Mouse (Mus musculus): ENCODE measurements around the gene Rbp2. TPM values are rescaled to one million over a fixed set of nuclear protein-coding genes. Genes with fewer than 3 reads are reported as not detected.
A peak's percentile ranks its signal among the peaks of the same experiment; 100 is the strongest.

Gene Rbp2
- polyA plus RNA-seq, 1 experiment from 2014 or later, result 0.59 TPM

- Histone ChIP-seq H3K4me3 (ENCODE audit: low read length) (no peak overlapping the region), H3K4me2 (replicated peaks; ENCODE audit: low read depth, low read length) (no peak overlapping the region), H3K27ac (ENCODE audit: low read length) (no peak overlapping the region), H3K9me3 (ENCODE audit: low read length) (no peaks in the 10 kb centered on the region), H3K36me3 (ENCODE audit: insufficient read depth, low read length) (no peaks in the 10 kb centered on the region), H3K27me3 (ENCODE audit: insufficient read depth, low read length) (no peaks in the 10 kb centered on the region), H3K4me1 (ENCODE audit: insufficient read depth, low read length) (no peaks in the 10 kb centered on the region), H3K9ac (replicated peaks; ENCODE audit: low read length) (no peak overlapping the region)
- 63% methylated on average over 6 of the region's 6 CpGs for WGBS
- ATAC-seq (ENCODE audit: low FRiP score, low TSS enrichment), result no peak
Measured at GRCm38 (mm10) chr9:98487273-98487672, 1.4 kb downstream of the Rbp2 start.

GRCm38 (mm10) chr9:98489532-98489931 is 3.6 kb downstream of the Rbp2 start:
- Histone ChIP-seq H3K36me3 (ENCODE audit: insufficient read depth, low read length) (no peaks in the 10 kb centered on the region), H3K9ac (replicated peaks; ENCODE audit: low read length) (no peak overlapping the region), H3K4me3 (ENCODE audit: low read length) (no peak overlapping the region), H3K4me1 (ENCODE audit: insufficient read depth, low read length) (no peaks in the 10 kb centered on the region), H3K4me2 (replicated peaks; ENCODE audit: low read depth, low read length) (no peak overlapping the region), H3K27ac (ENCODE audit: low read length) (no peak overlapping the region), H3K9me3 (ENCODE audit: low read length) (no peaks in the 10 kb centered on the region), H3K27me3 (ENCODE audit: insufficient read depth, low read length) (no peaks in the 10 kb centered on the region)
- 65% methylated on average over 4 of the region's 4 CpGs for WGBS
- ATAC-seq (ENCODE audit: low FRiP score, low TSS enrichment), result no peak

GRCm38 (mm10) chr9:98490128-98490527 is 4.2 kb downstream of the Rbp2 start:
- no peaks in the 10 kb centered on the region for H3K4me1 ChIP-seq (ENCODE audit: insufficient read depth, low read length)
- H3K4me3 ChIP-seq (ENCODE audit: low read length), result no peak overlapping the region
- H3K36me3 ChIP-seq (ENCODE audit: insufficient read depth, low read length), result no peaks in the 10 kb centered on the region
- H3K27me3 ChIP-seq (ENCODE audit: insufficient read depth, low read length), result no peaks in the 10 kb centered on the region
- ATAC-seq (ENCODE audit: low FRiP score, low TSS enrichment), result no peak; the same call in 1 of the 2 replicates
- no peak overlapping the region for H3K9ac ChIP-seq (replicated peaks; ENCODE audit: low read length)
- no peak overlapping the region for H3K27ac ChIP-seq (ENCODE audit: low read length)
- no peaks in the 10 kb centered on the region for H3K9me3 ChIP-seq (ENCODE audit: low read length)
- WGBS, result 24% methylated on average over 4 of the region's 4 CpGs
- H3K4me2 ChIP-seq (replicated peaks; ENCODE audit: low read depth, low read length), result no peak overlapping the region

- WGBS, result 81% methylated on average over 5 of the region's 5 CpGs
- Histone ChIP-seq H3K9me3 (ENCODE audit: low read length) (no peaks in the 10 kb centered on the region), H3K27me3 (ENCODE audit: insufficient read depth, low read length) (no peaks in the 10 kb centered on the region), H3K9ac (replicated peaks; ENCODE audit: low read length) (no peak overlapping the region), H3K4me1 (ENCODE audit: insufficient read depth, low read length) (peaks cover under 1% of the 10 kb centered on the region; the same call in 1 of the 2 replicates), H3K36me3 (ENCODE audit: insufficient read depth, low read length) (no peaks in the 10 kb centered on the region), H3K4me2 (replicated peaks; ENCODE audit: low read depth, low read length) (no peak overlapping the region), H3K27ac (ENCODE audit: low read length) (no peak overlapping the region), H3K4me3 (ENCODE audit: low read length) (no peak overlapping the region)
- no peak for ATAC-seq (ENCODE audit: low FRiP score, low TSS enrichment)
Measured at GRCm38 (mm10) chr9:98491071-98491470, 5.2 kb downstream of the Rbp2 start.

- H3K4me3 ChIP-seq (ENCODE audit: low read length), result no peak overlapping the region
- H3K4me2 ChIP-seq (replicated peaks; ENCODE audit: low read depth, low read length), result no peak overlapping the region
- H3K27ac ChIP-seq (ENCODE audit: low read length), result no peak overlapping the region
- H3K9me3 ChIP-seq (ENCODE audit: low read length), result no peaks in the 10 kb centered on the region
- H3K27me3 ChIP-seq (ENCODE audit: insufficient read depth, low read length), result no peaks in the 10 kb centered on the region
- H3K9ac ChIP-seq (replicated peaks; ENCODE audit: low read length), result no peak overlapping the region
- WGBS, result 83% methylated on average over 5 of the region's 5 CpGs
- H3K4me1 ChIP-seq (ENCODE audit: insufficient read depth, low read length), result peaks cover 10% of the 10 kb centered on the region
- no peaks in the 10 kb centered on the region for H3K36me3 ChIP-seq (ENCODE audit: insufficient read depth, low read length)
- ATAC-seq (ENCODE audit: low FRiP score, low TSS enrichment), result no peak
Measured at GRCm38 (mm10) chr9:98492212-98492611, 6.3 kb downstream of the Rbp2 start.

GRCm38 (mm10) chr9:98492821-98493220 is 6.9 kb downstream of the Rbp2 start:
- Histone ChIP-seq H3K4me2 (replicated peaks; ENCODE audit: low read depth, low read length) (no peak overlapping the region), H3K27ac (ENCODE audit: low read length) (no peak overlapping the region), H3K27me3 (ENCODE audit: insufficient read depth, low read length) (no peaks in the 10 kb centered on the region), H3K36me3 (ENCODE audit: insufficient read depth, low read length) (no peaks in the 10 kb centered on the region), H3K9ac (replicated peaks; ENCODE audit: low read length) (no peak overlapping the region), H3K9me3 (ENCODE audit: low read length) (no peaks in the 10 kb centered on the region), H3K4me1 (ENCODE audit: insufficient read depth, low read length) (peaks cover 16% of the 10 kb centered on the region), H3K4me3 (ENCODE audit: low read length) (no peak overlapping the region)
- 36% methylated on average over 1 of the region's 1 CpGs for WGBS
- ATAC-seq (ENCODE audit: low FRiP score, low TSS enrichment), result no peak

- peak; percentile 80 for ATAC-seq (ENCODE audit: low FRiP score, low TSS enrichment)
- WGBS, result 2% methylated on average over 7 of the region's 7 CpGs
Measured at GRCm38 (mm10) chr9:98497157-98497556, 11.2 kb downstream of the Rbp2 start.

GRCm38 (mm10) chr9:98497990-98498389 is 12.1 kb downstream of the Rbp2 start:
- no peak overlapping the region for H3K9ac ChIP-seq (replicated peaks; ENCODE audit: low read length)
- ATAC-seq (ENCODE audit: low FRiP score, low TSS enrichment), result no peak
- H3K4me2 ChIP-seq (replicated peaks; ENCODE audit: low read depth, low read length), result peak overlapping the region; percentile 26; the same call in 1 of the 2 replicates
- H3K9me3 ChIP-seq (ENCODE audit: low read length), result no peaks in the 10 kb centered on the region
- H3K36me3 ChIP-seq (ENCODE audit: insufficient read depth, low read length), result no peaks in the 10 kb centered on the region
- H3K27ac ChIP-seq (ENCODE audit: low read length), result peak overlapping the region; percentile 74; the same call in 1 of the 2 replicates
- H3K4me3 ChIP-seq (ENCODE audit: low read length), result no peak overlapping the region
- H3K4me1 ChIP-seq (ENCODE audit: insufficient read depth, low read length), result peaks cover 26% of the 10 kb centered on the region
- 44% methylated on average over 6 of the region's 6 CpGs for WGBS
- H3K27me3 ChIP-seq (ENCODE audit: insufficient read depth, low read length), result no peaks in the 10 kb centered on the region

More at GRCm38 (mm10) chr9:98497157-98497556, 11.2 kb downstream of the Rbp2 start:
- Histone ChIP-seq H3K9ac (replicated peaks; ENCODE audit: low read length) (no peak overlapping the region), H3K4me1 (ENCODE audit: insufficient read depth, low read length) (peaks cover 26% of the 10 kb centered on the region), H3K4me2 (replicated peaks; ENCODE audit: low read depth, low read length) (0 out of 2 replicates have a peak overlapping the region, but pooled peaks have one; percentile 26), H3K4me3 (ENCODE audit: low read length) (no peak overlapping the region), H3K36me3 (ENCODE audit: insufficient read depth, low read length) (no peaks in the 10 kb centered on the region), H3K27me3 (ENCODE audit: insufficient read depth, low read length) (no peaks in the 10 kb centered on the region), H3K27ac (ENCODE audit: low read length) (peak overlapping the region; percentile 74; the same call in 1 of the 2 replicates), H3K9me3 (ENCODE audit: low read length) (no peaks in the 10 kb centered on the region)

- Histone ChIP-seq H3K4me1 (ENCODE audit: insufficient read depth, low read length) (peaks cover 26% of the 10 kb centered on the region), H3K36me3 (ENCODE audit: insufficient read depth, low read length) (no peaks in the 10 kb centered on the region), H3K4me3 (ENCODE audit: low read length) (no peak overlapping the region), H3K9me3 (ENCODE audit: low read length) (no peaks in the 10 kb centered on the region), H3K27me3 (ENCODE audit: insufficient read depth, low read length) (no peaks in the 10 kb centered on the region), H3K27ac (ENCODE audit: low read length) (no peak overlapping the region; the same call in 1 of the 2 replicates), H3K4me2 (replicated peaks; ENCODE audit: low read depth, low read length) (no peak overlapping the region), H3K9ac (replicated peaks; ENCODE audit: low read length) (no peak overlapping the region)
- 76% methylated on average over 17 of the region's 17 CpGs for WGBS
- no peak for ATAC-seq (ENCODE audit: low FRiP score, low TSS enrichment)
Measured at GRCm38 (mm10) chr9:98498717-98499268, 12.9 kb downstream of the Rbp2 start.

GRCm38 (mm10) chr9:98499601-98500000 is 13.7 kb downstream of the Rbp2 start:
- no peaks in the 10 kb centered on the region for H3K27me3 ChIP-seq (ENCODE audit: insufficient read depth, low read length)
- 78% methylated on average over 5 of the region's 5 CpGs for WGBS
- no peak overlapping the region for H3K27ac ChIP-seq (ENCODE audit: low read length)
- no peaks in the 10 kb centered on the region for H3K36me3 ChIP-seq (ENCODE audit: insufficient read depth, low read length)
- H3K9me3 ChIP-seq (ENCODE audit: low read length), result no peaks in the 10 kb centered on the region
- no peak overlapping the region for H3K4me2 ChIP-seq (replicated peaks; ENCODE audit: low read depth, low read length)
- H3K4me3 ChIP-seq (ENCODE audit: low read length), result no peak overlapping the region
- H3K9ac ChIP-seq (replicated peaks; ENCODE audit: low read length), result no peak overlapping the region
- H3K4me1 ChIP-seq (ENCODE audit: insufficient read depth, low read length), result peaks cover 26% of the 10 kb centered on the region
- no peak for ATAC-seq (ENCODE audit: low FRiP score, low TSS enrichment)
